Mouse (Mus musculus) heart, adult 10 weeks (tissue): ENCODE results near the gene Ano1. TPM values are rescaled to one million over a fixed set of nuclear protein-coding genes. Genes with fewer than 3 reads are reported as not detected.

ENCODE experiments used
- polyA plus RNA-seq: library from polyadenylated mRNA; stranded (reverse); fragments of 350-450 nt; fragmentation: Illumina TruSeq; extraction: RNeasy Lipid Tissue Mini Kit (QIAGEN cat#74804); gene quantifications from one replicate; pipeline ENCODE4 v1.2.3, GENCODE M21; 2014; ENCODE audit warnings: low read depth, low replicate concordance

Gene Ano1
- 8.4 TPM for polyA plus RNA-seq

GRCm38 (mm10) chr7:144751833-144752232 is at the start of gene Ano1:
Gene Ano1, minus strand, starts transcription at chr7:144751974.

GRCm38 (mm10) chr7:144582284-144582980 is 169.3 kb downstream of the Ano1 start, which contains the start of gene Fadd:
Gene Fadd, minus strand, starts transcription at chr7:144582463.

GRCm38 (mm10) chr7:144553237-144554122 is 198.3 kb downstream of the Ano1 start, which contains the start of gene Ppfia1:
Gene Ppfia1, minus strand, starts transcription at chr7:144553729.

Other genes with a start within 250 kb of the Ano1 start
- gene Ppfia1, start 198.2 kb downstream of the Ano1 start, polyA plus RNA-seq, result 44.1 TPM
- 7.6 TPM for gene Fadd, start 169.5 kb downstream of the Ano1 start, polyA plus RNA-seq
- gene Fgf3, start 86.1 kb upstream of the Ano1 start, polyA plus RNA-seq, result not detected
- gene Fgf4, start 95.4 kb upstream of the Ano1 start, polyA plus RNA-seq, result not detected
- gene Fgf15, start 144.6 kb upstream of the Ano1 start, polyA plus RNA-seq, result not detected
- 25.3 TPM for gene LTO1, start 163.1 kb upstream of the Ano1 start, polyA plus RNA-seq
- 25.9 TPM for gene Ccnd1, start 188.0 kb upstream of the Ano1 start, polyA plus RNA-seq